Mouse (Mus musculus): ENCODE data around the gene Kcnip4. TPM values are rescaled to one million over a fixed set of nuclear protein-coding genes. Genes with fewer than 3 reads are reported as not detected.

Gene Kcnip4
- total RNA-seq, 1 experiment: 0.09 TPM

GRCm38 (mm10) chr5:49419707-49420106 lies 105.0 kb downstream of the Kcnip4 start:
- Histone ChIP-seq H3K9ac (ENCODE audit: insufficient read depth, low read depth, low read length, poor library complexity, severe bottlenecking) (no peak overlapping the region), H3K4me3 (ENCODE audit: insufficient read depth in 1 of 2, low read depth in 1 of 2, low read length in 2 of 2, poor library complexity in 1 of 2, severe bottlenecking in 1 of 2) (no peak overlapping the region), H3K9me3 (ENCODE audit: control insufficient read depth, insufficient read depth, low read depth, low read length) (no peaks in the 10 kb centered on the region), H3K27ac (ENCODE audit: insufficient read depth, low read depth, low read length, poor library complexity, severe bottlenecking) (no peak overlapping the region), H3K36me3 (ENCODE audit: control insufficient read depth, insufficient read depth, low read length, poor library complexity, severe bottlenecking) (no peaks in the 10 kb centered on the region), H3K4me1 (ENCODE audit: control insufficient read depth in 2 of 2, insufficient read depth in 2 of 2, low read length in 2 of 2, poor library complexity in 1 of 2) (no peaks in the 10 kb centered on the region)
- DNase-seq (ENCODE audit: low read depth, low spot score): no peak
- in situ Hi-C loops (cut with MboI; ENCODE audit: low sequenced_read_pairs in 2 of 2, unreplicated experiment in 2 of 2): no loop called here
- no peak for TF ChIP-seq CHD2 (IDR thresholded peaks at IDR 0.05; ENCODE audit: low read depth, low read length)
- no peak for TF ChIP-seq HCFC1 (IDR thresholded peaks at IDR 0.05; ENCODE audit: borderline replicate concordance, insufficient read depth, low read length)
- TF ChIP-seq MAFK (IDR thresholded peaks at IDR 0.05; ENCODE audit: insufficient read depth, low read depth, low read length): no peak
- TF ChIP-seq ZNF384 (IDR thresholded peaks at IDR 0.05; ENCODE audit: low read depth, low read length): no peak
- no peak for TF ChIP-seq ZC3H11A (IDR thresholded peaks at IDR 0.05; ENCODE audit: borderline replicate concordance, low read depth, low read length)

GRCm38 (mm10) chr5:49408351-49408750 lies 116.4 kb downstream of the Kcnip4 start:
- Histone ChIP-seq H3K4me1 (ENCODE audit: control insufficient read depth in 2 of 2, insufficient read depth in 2 of 2, low read length in 2 of 2, poor library complexity in 1 of 2) (no peaks in the 10 kb centered on the region), H3K4me3 (ENCODE audit: insufficient read depth in 1 of 2, low read depth in 1 of 2, low read length in 2 of 2, poor library complexity in 1 of 2, severe bottlenecking in 1 of 2) (no peak overlapping the region), H3K27ac (ENCODE audit: insufficient read depth, low read depth, low read length, poor library complexity, severe bottlenecking) (no peak overlapping the region), H3K36me3 (ENCODE audit: control insufficient read depth, insufficient read depth, low read length, poor library complexity, severe bottlenecking) (no peaks in the 10 kb centered on the region), H3K9me3 (ENCODE audit: control insufficient read depth, insufficient read depth, low read depth, low read length) (no peaks in the 10 kb centered on the region), H3K9ac (ENCODE audit: insufficient read depth, low read depth, low read length, poor library complexity, severe bottlenecking) (no peak overlapping the region)
- in situ Hi-C loops (cut with MboI; ENCODE audit: low sequenced_read_pairs in 2 of 2, unreplicated experiment in 2 of 2): no loop called here
- DNase-seq (ENCODE audit: low read depth, low spot score): no peak
- TF ChIP-seq ZNF384 (IDR thresholded peaks at IDR 0.05; ENCODE audit: low read depth, low read length) (no peak), HCFC1 (IDR thresholded peaks at IDR 0.05; ENCODE audit: borderline replicate concordance, insufficient read depth, low read length) (no peak), CHD2 (IDR thresholded peaks at IDR 0.05; ENCODE audit: low read depth, low read length) (no peak), MAFK (IDR thresholded peaks at IDR 0.05; ENCODE audit: insufficient read depth, low read depth, low read length) (no peak), ZC3H11A (IDR thresholded peaks at IDR 0.05; ENCODE audit: borderline replicate concordance, low read depth, low read length) (no peak)

GRCm38 (mm10) chr5:49370543-49371076 lies 154.1 kb downstream of the Kcnip4 start:
- no peaks in the 10 kb centered on the region for H3K9me3 ChIP-seq (ENCODE audit: control insufficient read depth, insufficient read depth, low read depth, low read length)
- peak; percentile 30 for DNase-seq (ENCODE audit: low read depth, low spot score)
- in situ Hi-C loops (cut with MboI; ENCODE audit: low sequenced_read_pairs in 2 of 2, unreplicated experiment in 2 of 2): no loop called here
- no peak overlapping the region for H3K27ac ChIP-seq (ENCODE audit: insufficient read depth, low read depth, low read length, poor library complexity, severe bottlenecking)
- TF ChIP-seq ZC3H11A (IDR thresholded peaks at IDR 0.05; ENCODE audit: borderline replicate concordance, low read depth, low read length) (0 out of 2 replicates have a peak, but pooled peaks have one; percentile 23), CHD2 (IDR thresholded peaks at IDR 0.05; ENCODE audit: low read depth, low read length) (no peak), MAFK (IDR thresholded peaks at IDR 0.05; ENCODE audit: insufficient read depth, low read depth, low read length) (peak; percentile 48; the same call in 1 of the 2 replicates), HCFC1 (IDR thresholded peaks at IDR 0.05; ENCODE audit: borderline replicate concordance, insufficient read depth, low read length) (no peak), ZNF384 (IDR thresholded peaks at IDR 0.05; ENCODE audit: low read depth, low read length) (no peak)
- H3K4me3 ChIP-seq (ENCODE audit: insufficient read depth in 1 of 2, low read depth in 1 of 2, low read length in 2 of 2, poor library complexity in 1 of 2, severe bottlenecking in 1 of 2): no peak overlapping the region
- H3K36me3 ChIP-seq (ENCODE audit: control insufficient read depth, insufficient read depth, low read length, poor library complexity, severe bottlenecking): no peaks in the 10 kb centered on the region
- H3K4me1 ChIP-seq (ENCODE audit: control insufficient read depth in 2 of 2, insufficient read depth in 2 of 2, low read length in 2 of 2, poor library complexity in 1 of 2): no peaks in the 10 kb centered on the region
- H3K9ac ChIP-seq (ENCODE audit: insufficient read depth, low read depth, low read length, poor library complexity, severe bottlenecking): no peak overlapping the region

- Histone ChIP-seq H3K4me3 (ENCODE audit: insufficient read depth in 1 of 2, low read depth in 1 of 2, low read length in 2 of 2, poor library complexity in 1 of 2, severe bottlenecking in 1 of 2) (no peak overlapping the region), H3K9me3 (ENCODE audit: control insufficient read depth, insufficient read depth, low read depth, low read length) (no peaks in the 10 kb centered on the region), H3K4me1 (ENCODE audit: control insufficient read depth in 2 of 2, insufficient read depth in 2 of 2, low read length in 2 of 2, poor library complexity in 1 of 2) (no peaks in the 10 kb centered on the region), H3K9ac (ENCODE audit: insufficient read depth, low read depth, low read length, poor library complexity, severe bottlenecking) (no peak overlapping the region), H3K27ac (ENCODE audit: insufficient read depth, low read depth, low read length, poor library complexity, severe bottlenecking) (no peak overlapping the region), H3K36me3 (ENCODE audit: control insufficient read depth, insufficient read depth, low read length, poor library complexity, severe bottlenecking) (no peaks in the 10 kb centered on the region)
- DNase-seq (ENCODE audit: low read depth, low spot score): peak; percentile 30
- in situ Hi-C loops (cut with MboI; ENCODE audit: low sequenced_read_pairs in 2 of 2, unreplicated experiment in 2 of 2): no loop called here
- TF ChIP-seq MAFK (IDR thresholded peaks at IDR 0.05; ENCODE audit: insufficient read depth, low read depth, low read length): no peak
- peak; percentile 63; the same call in 1 of the 2 replicates for TF ChIP-seq ZC3H11A (IDR thresholded peaks at IDR 0.05; ENCODE audit: borderline replicate concordance, low read depth, low read length)
- TF ChIP-seq HCFC1 (IDR thresholded peaks at IDR 0.05; ENCODE audit: borderline replicate concordance, insufficient read depth, low read length): no peak
- TF ChIP-seq CHD2 (IDR thresholded peaks at IDR 0.05; ENCODE audit: low read depth, low read length): no peak
Observed at GRCm38 (mm10) chr5:49368636-49369423, 155.9 kb downstream of the Kcnip4 start.

All from ES-E14 (cell line).